Mouse (Mus musculus) CD4-positive, CD25-positive, alpha-beta regulatory T cell, adult 4 months (primary cell): ENCODE measurements around the gene Klrb1b. TPM values are rescaled to one million over a fixed set of nuclear protein-coding genes. Genes with fewer than 3 reads are reported as not detected.

ENCODE experiments used
- ATAC-seq: one replicate; pipeline ENCODE4 v1.8.0; 2017
- polyA plus RNA-seq, 2 experiments: library from polyadenylated mRNA; unstranded; fragments of 100-300 nt; shearing (Covaris generic); gene quantifications; one replicate each; pipeline ENCODE4 v1.2.1; 2017

The Klrb1b gene
- not detected for polyA plus RNA-seq

- ATAC-seq, result no peak
Observed at GRCm38 (mm10) chr6:128826132-128826531, at the start of gene Klrb1b, which contains the start of gene Gm44511. TSS of gene Klrb1b (minus strand) at chr6:128826331. TSS of gene Gm44511 (minus strand) at chr6:128826315.

- no peak for ATAC-seq
Observed at GRCm38 (mm10) chr6:128871910-128872610, 45.9 kb upstream of the Klrb1b start.

- no peak for ATAC-seq
Observed at GRCm38 (mm10) chr6:128868861-128869260, 42.7 kb upstream of the Klrb1b start.

GRCm38 (mm10) chr6:128857976-128858375 lies 31.8 kb upstream of the Klrb1b start:
- ATAC-seq, result no peak

- peak; percentile 79 for ATAC-seq
Observed at GRCm38 (mm10) chr6:128856250-128856649, 30.1 kb upstream of the Klrb1b start.

- ATAC-seq, result no peak
Observed at GRCm38 (mm10) chr6:128855477-128855876, 29.3 kb upstream of the Klrb1b start.

GRCm38 (mm10) chr6:128854895-128855294 lies 28.8 kb upstream of the Klrb1b start:
- no peak for ATAC-seq

- peak; percentile 66 for ATAC-seq
Observed at GRCm38 (mm10) chr6:128854024-128854820, 28.1 kb upstream of the Klrb1b start.

GRCm38 (mm10) chr6:128852766-128853165 lies 26.6 kb upstream of the Klrb1b start:
- ATAC-seq, result no peak

GRCm38 (mm10) chr6:128851151-128851550 lies 25.0 kb upstream of the Klrb1b start:
- ATAC-seq, result no peak

GRCm38 (mm10) chr6:128850671-128851070 lies 24.5 kb upstream of the Klrb1b start:
- no peak for ATAC-seq

GRCm38 (mm10) chr6:128849902-128850301 lies 23.8 kb upstream of the Klrb1b start:
- ATAC-seq, result peak; percentile 53

- ATAC-seq, result no peak
Observed at GRCm38 (mm10) chr6:128847401-128847800, 21.3 kb upstream of the Klrb1b start.

GRCm38 (mm10) chr6:128845998-128846542 lies 19.9 kb upstream of the Klrb1b start:
- no peak for ATAC-seq

- ATAC-seq, result peak; percentile 22
Observed at GRCm38 (mm10) chr6:128845319-128845979, 19.3 kb upstream of the Klrb1b start.

GRCm38 (mm10) chr6:128844586-128845080 lies 18.5 kb upstream of the Klrb1b start:
- no peak for ATAC-seq

- ATAC-seq, result no peak
Observed at GRCm38 (mm10) chr6:128844131-128844530, 18.0 kb upstream of the Klrb1b start.

- peak; percentile 13 for ATAC-seq
Observed at GRCm38 (mm10) chr6:128843479-128843992, 17.4 kb upstream of the Klrb1b start.

- ATAC-seq, result peak; percentile 65
Observed at GRCm38 (mm10) chr6:128842945-128843478, 16.9 kb upstream of the Klrb1b start.

- ATAC-seq, result no peak
Observed at GRCm38 (mm10) chr6:128842356-128842944, 16.3 kb upstream of the Klrb1b start.

GRCm38 (mm10) chr6:128841327-128842089 lies 15.4 kb upstream of the Klrb1b start:
- ATAC-seq, result no peak
